32 mouse cellular contexts compared by ENCODE assay signal in the genomic region with DNA sequence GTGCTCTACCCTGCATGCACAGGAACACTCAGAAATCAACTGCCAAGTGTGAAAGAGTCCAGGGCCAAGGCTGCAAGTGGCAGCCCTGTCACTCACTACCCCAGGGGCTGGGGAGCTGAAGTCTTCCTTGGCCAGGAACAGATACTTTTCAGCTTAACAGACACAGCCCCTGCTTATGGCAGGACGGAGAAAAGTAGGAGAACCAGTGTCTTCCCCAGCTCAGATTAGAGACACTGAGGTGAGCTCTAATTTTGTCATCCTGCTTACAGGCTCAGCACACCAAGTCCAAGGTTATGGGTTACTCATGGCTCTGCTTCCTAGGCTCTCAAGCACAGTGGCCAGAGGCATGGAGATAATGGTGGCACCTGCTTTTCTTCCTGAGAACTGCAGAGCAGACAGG.
DNase-seq lines count a peak whose midpoint lies in the region; ATAC-seq and TF ChIP-seq lines count a peak whose summit lies in the region.
"Had no signal": no experiment of that assay in that cellular context is flagged by ENCODE, and none has a peak within 500 bp of the region (broad histone marks: within the 10 kb centered on the region; RNA-seq: fewer than 3 reads in every experiment).

No protein-coding gene starts in this region.

- TF ChIP-seq CTCF in liver, postnatal 0 days (IDR thresholded peaks at IDR 0.05; ENCODE audit: low read depth) = no peak

- H3K27ac ChIP-seq in liver, embryonic 12.5 days = no peak overlapping the region
- H3K27ac ChIP-seq in liver, postnatal 0 days (ENCODE audit: low read depth) = no peak overlapping the region
- peak overlapping the region; percentile 54 for H3K27ac ChIP-seq in embryonic facial prominence, embryonic 10.5 days (replicated peaks)
- H3K27ac ChIP-seq: embryonic facial prominence, embryonic 15.5 days; liver, embryonic 13.5 days; macrophage; midbrain, embryonic 10.5 days; neural tube, embryonic 12.5 days; stomach, postnatal 0 days had no signal

- H3K36me3 ChIP-seq in liver, embryonic 12.5 days = no peaks in the 10 kb centered on the region
- no peaks in the 10 kb centered on the region for H3K36me3 ChIP-seq in liver, postnatal 0 days (replicated peaks; ENCODE audit: insufficient read depth, low read length)
- no peaks in the 10 kb centered on the region for H3K36me3 ChIP-seq in embryonic facial prominence, embryonic 10.5 days (replicated peaks)
- H3K36me3 ChIP-seq: embryonic facial prominence, embryonic 15.5 days; midbrain, embryonic 10.5 days; neural tube, embryonic 12.5 days had no signal

- no peak overlapping the region for H3K4me3 ChIP-seq in liver, embryonic 12.5 days
- no peak overlapping the region for H3K4me3 ChIP-seq in liver, postnatal 0 days (ENCODE audit: low read depth, low read length)
- no peak overlapping the region for H3K4me3 ChIP-seq in embryonic facial prominence, embryonic 10.5 days
- H3K4me3 ChIP-seq: embryonic facial prominence, embryonic 15.5 days; liver, embryonic 13.5 days; midbrain, embryonic 10.5 days; myocyte; neural tube, embryonic 12.5 days had no signal

- H3K9ac ChIP-seq in liver, embryonic 12.5 days = 0 out of 2 replicates have a peak overlapping the region, but pooled peaks have one; percentile 6
- H3K9ac ChIP-seq in liver, postnatal 0 days (replicated peaks) = no peak overlapping the region
- H3K9ac ChIP-seq: embryonic facial prominence, embryonic 15.5 days; liver, embryonic 13.5 days; neural tube, embryonic 12.5 days had no signal

- no peaks in the 10 kb centered on the region for H3K27me3 ChIP-seq in liver, embryonic 12.5 days (replicated peaks)
- no peaks in the 10 kb centered on the region for H3K27me3 ChIP-seq in liver, postnatal 0 days (ENCODE audit: insufficient read depth, low read length)
- H3K27me3 ChIP-seq in embryonic facial prominence, embryonic 10.5 days (replicated peaks; ENCODE audit: low read depth, poor library complexity, severe bottlenecking) = 0 out of 2 replicates have a peak, but pooled peaks cover 17% of the 10 kb centered on the region
- H3K27me3 ChIP-seq: embryonic facial prominence, embryonic 15.5 days; liver, embryonic 13.5 days; neural tube, embryonic 12.5 days had no signal

- TF ChIP-seq EP300 in liver, postnatal 0 days (IDR thresholded peaks at IDR 0.05; ENCODE audit: low read depth) = no peak

- WGBS in liver, embryonic 12.5 days (ENCODE audit: insufficient replicate concordance) = 70% methylated on average over 1 of the region's 1 CpGs
- 71% methylated on average over 1 of the region's 1 CpGs for WGBS in liver, postnatal 0 days (ENCODE audit: insufficient replicate concordance)
- WGBS in embryonic facial prominence, embryonic 10.5 days = 85% methylated on average over 1 of the region's 1 CpGs

- peaks cover 28% of the 10 kb centered on the region for H3K4me1 ChIP-seq in liver, embryonic 12.5 days
- H3K4me1 ChIP-seq in liver, postnatal 0 days (ENCODE audit: insufficient read depth) = no peaks in the 10 kb centered on the region
- peaks cover 64% of the 10 kb centered on the region for H3K4me1 ChIP-seq in embryonic facial prominence, embryonic 10.5 days

- H3K4me2 ChIP-seq in liver, embryonic 12.5 days = no peak overlapping the region
- no peak overlapping the region for H3K4me2 ChIP-seq in liver, postnatal 0 days (ENCODE audit: low read depth, low read length)
- H3K4me2 ChIP-seq: embryonic facial prominence, embryonic 15.5 days; heart, embryonic 11.5 days; liver, embryonic 13.5 days; neural tube, embryonic 12.5 days had no signal

- peak; percentile 31 for DNase-seq in adrenal gland, postnatal 14 days
- no peak for DNase-seq in adrenal gland, postnatal 4 days (ENCODE audit: low spot score in 2 of 2)
- DNase-seq in liver, postnatal 0 days = no peak
- no peak for DNase-seq in embryonic facial prominence, embryonic 10.5 days (ENCODE audit: low spot score)
- no peak for DNase-seq in thymus, postnatal 36 days
- DNase-seq in spleen, postnatal 14 days (ENCODE audit: low spot score in 2 of 2) = no peak
- DNase-seq: B cell, adult 2 months; cerebellum, adult 11-12 months; cerebellum, adult 9-11 months; gastrocnemius, postnatal 36 days; heart, adult 18-20 months; heart, postnatal 10 days; kidney, adult 18-20 months; kidney, postnatal 4 days; liver, embryonic 13.5 days; lung, adult 2 months; lung, postnatal 10 days; right cerebral cortex, adult 18-20 months; spleen, adult 18-20 months; thymus, adult 2 months; thymus, postnatal 4 days had no signal

- ATAC-seq in liver, embryonic 12.5 days = no peak
- no peak for ATAC-seq in liver, postnatal 0 days
- ATAC-seq: activated CD4-positive, CD25-positive, alpha-beta regulatory T cell, adult 4 months; forebrain, embryonic 14.5 days; hindbrain, embryonic 16.5 days had no signal

- no peaks in the 10 kb centered on the region for H3K9me3 ChIP-seq in liver, embryonic 12.5 days (replicated peaks)
- H3K9me3 ChIP-seq in liver, postnatal 0 days (ENCODE audit: low read length) = no peaks in the 10 kb centered on the region
- H3K9me3 ChIP-seq in embryonic facial prominence, embryonic 10.5 days = no peaks in the 10 kb centered on the region
- H3K9me3 ChIP-seq: embryonic facial prominence, embryonic 15.5 days; liver, embryonic 13.5 days; midbrain, embryonic 10.5 days; neural tube, embryonic 12.5 days had no signal
